Mouse (Mus musculus) MEL (cell line): ENCODE results near the gene Ryr1.
A peak's percentile ranks its signal among the peaks of the same experiment; 100 is the strongest.

Source experiments
- CTCF ChIP-seq, 3 experiments: IDR thresholded peaks in 2 of 3; conservative IDR thresholded peaks in 1 of 3; 2 replicates each; pipeline ENCODE4 v1.5.1; 2011 to 2012; ENCODE audit warnings: low read length in 3 of 3, low read depth in 2 of 3, mild to moderate bottlenecking in 2 of 3, improper control_type of control experiment in 1 of 3, inconsistent platforms in 1 of 3, mixed read lengths in 1 of 3, moderate library complexity in 1 of 3; ENCODE audit not compliant: control insufficient read depth in 1 of 3, insufficient read depth in 1 of 3, poor library complexity in 1 of 3, severe bottlenecking in 1 of 3
- MYC ChIP-seq: IDR thresholded peaks from 2 replicates; pipeline ENCODE4 v1.6.1; 2011; ENCODE audit warnings: low read depth, mild to moderate bottlenecking, low read length, improper control_type of control experiment, moderate library complexity
- POLR2A ChIP-seq, 2 experiments: IDR thresholded peaks; 2 replicates each; pipeline ENCODE4 v1.6.1; 2011 to 2012; ENCODE audit warnings: low read length in 2 of 2, mild to moderate bottlenecking in 2 of 2, control low read depth in 1 of 2, improper control_type of control experiment in 1 of 2, low read depth in 1 of 2, moderate library complexity in 1 of 2; ENCODE audit not compliant: control insufficient read depth in 1 of 2, insufficient read depth in 1 of 2, poor library complexity in 1 of 2

GRCm38 (mm10) chr7:29026811-29027210, 98.2 kb downstream of the Ryr1 start:
- TF ChIP-seq CTCF (IDR thresholded peaks at IDR 0.05 in 2 of 3, conservative IDR thresholded peaks at IDR 0.05 in 1 of 3; ENCODE audit: control insufficient read depth in 1 of 3, insufficient read depth in 1 of 3, low read depth in 2 of 3, low read length in 3 of 3, poor library complexity in 1 of 3, severe bottlenecking in 1 of 3), result peak in 1 of 3 experiments; percentile 21; a peak in 2 of 6 replicates
- no peak for TF ChIP-seq MYC
- no peak for TF ChIP-seq POLR2A (IDR thresholded peaks at IDR 0.05; ENCODE audit: control insufficient read depth in 1 of 2, insufficient read depth in 1 of 2, low read depth in 1 of 2, low read length in 2 of 2, poor library complexity in 1 of 2)
